Mouse (Mus musculus) right cerebral cortex, adult 18-20 months (tissue): ENCODE data around the gene Gm49368.
"Not testable (repeated sequence)": the region's sequence is repeated elsewhere in the genome, so short reads cannot be mapped to it uniquely, and the experiment has no call there.

Experiments used
- DNase-seq: peaks from one replicate; pipeline ENCODE4 v3.0.0; 2022; ENCODE audit warnings: mixed read lengths

Gm49368 gene

GRCm38 (mm10) chr7:128133596-128133995 is 71.1 kb downstream of the Gm49368 start:
- DNase-seq, result no peak

- DNase-seq, result no peak
These were observed 74.4 kb downstream of the Gm49368 start for GRCm38 (mm10) chr7:128136927-128137326.

- no peak for DNase-seq
These were observed 77.1 kb downstream of the Gm49368 start for GRCm38 (mm10) chr7:128139611-128140010.

- no peak for DNase-seq
These were observed 88.5 kb downstream of the Gm49368 start for GRCm38 (mm10) chr7:128150970-128151369.

- DNase-seq, result no peak
These were observed 91.6 kb downstream of the Gm49368 start, which contains the start of gene Itgad for GRCm38 (mm10) chr7:128154076-128154475. Gene Itgad (plus strand): TSS chr7:128154376.

GRCm38 (mm10) chr7:128154924-128155323 is 92.4 kb downstream of the Gm49368 start:
- DNase-seq, result no peak

- not testable (repeated sequence) for DNase-seq
These were observed 96.3 kb downstream of the Gm49368 start for GRCm38 (mm10) chr7:128158688-128159354.

- DNase-seq, result no peak
These were observed 101.5 kb downstream of the Gm49368 start for GRCm38 (mm10) chr7:128164001-128164400.

- no peak for DNase-seq
These were observed 103.9 kb downstream of the Gm49368 start for GRCm38 (mm10) chr7:128166391-128166790.

- no peak for DNase-seq
These were observed 107.5 kb downstream of the Gm49368 start for GRCm38 (mm10) chr7:128169996-128170395.
